Mouse (Mus musculus) left cerebral cortex, postnatal 10 days (tissue): Measurements from ENCODE around the gene Slc25a16. TPM values are rescaled to one million over a fixed set of nuclear protein-coding genes. Genes with fewer than 3 reads are reported as not detected.

Experiments
- DNase-seq, 2 experiments: peaks; one replicate each; pipeline ENCODE4 v3.0.0; 2021 to 2022; ENCODE audit warnings: low spot score in 2 of 2, mixed read lengths in 1 of 2; ENCODE audit errors: extremely low spot score in 1 of 2
- intact Hi-C: fragments of 180-260 bp; cut with DNase I; formaldehyde crosslinking; loops from one replicate; pipeline ENCODE4 v1.15.1; 2025
- total RNA-seq, 2 experiments: library from RNA; stranded (reverse); gene quantifications; 2 replicates each; pipeline ENCODE4 v1.2.3; 2021

Gene Slc25a16
- total RNA-seq, 2 experiments from 2014 or later, result 35.0 to 39.0 TPM

- DNase-seq, result peak; percentile 89 to 94
- intact Hi-C loops, result loop anchor here (1.0 kb wide), 1 partner anchor 44 kb away; the partner anchor contains the start of genes Hnrnph3 and Pbld2
Measured at GRCm38 (mm10) chr10:62980039-62980954, 59.9 kb downstream of the Slc25a16 start, which contains the start of gene Rufy2. Gene Rufy2, plus strand, starts transcription at chr10:62980223.

GRCm38 (mm10) chr10:62984072-62984471 lies 63.6 kb downstream of the Slc25a16 start:
- intact Hi-C loops, result no loop called here
- no peak for DNase-seq

GRCm38 (mm10) chr10:62984495-62984894 lies 64.1 kb downstream of the Slc25a16 start:
- intact Hi-C loops, result no loop called here
- no peak for DNase-seq

GRCm38 (mm10) chr10:62987341-62987740 lies 66.9 kb downstream of the Slc25a16 start:
- intact Hi-C loops, result no loop called here
- no peak for DNase-seq

- DNase-seq, result no peak
- intact Hi-C loops, result no loop called here
Measured at GRCm38 (mm10) chr10:62990636-62991035, 70.2 kb downstream of the Slc25a16 start.

GRCm38 (mm10) chr10:62993991-62994390 lies 73.6 kb downstream of the Slc25a16 start:
- intact Hi-C loops, result no loop called here
- DNase-seq, result no peak

Other genes starting within 250 kb of the Slc25a16 start
- 1 to 10 TPM; 5.2 to 5.5 TPM for gene Stox1, start 194.5 kb upstream of the Slc25a16 start, total RNA-seq
- gene Ccar1, start 128.3 kb upstream of the Slc25a16 start, total RNA-seq, result 10 to 100 TPM; 58.6 to 61.7 TPM
- 10 to 100 TPM; 56.0 to 56.7 TPM for gene Tet1, start 11.6 kb upstream of the Slc25a16 start, total RNA-seq
- gene Dna2, start 26.4 kb downstream of the Slc25a16 start, total RNA-seq, result 1 to 10 TPM; 1.6 to 2.3 TPM
- 10 to 100 TPM; 84.3 to 91.7 TPM for gene Rufy2, start 59.6 kb downstream of the Slc25a16 start, total RNA-seq
- gene Hnrnph3, start 103.6 kb downstream of the Slc25a16 start, total RNA-seq, result 10 to 100 TPM; 32.0 to 35.9 TPM
- gene Pbld2, start 103.7 kb downstream of the Slc25a16 start, total RNA-seq, result 1 to 10 TPM; 2.2 to 2.3 TPM
- gene Pbld1, start 139.5 kb downstream of the Slc25a16 start, total RNA-seq, result under 1 TPM in 1 of 2 experiments, not detected in 1; 0.14 TPM
- gene Atoh7, start 179.0 kb downstream of the Slc25a16 start, total RNA-seq, result 1 to 10 TPM; 1.6 to 1.9 TPM